Mouse (Mus musculus) ES-E14 (cell line): ENCODE results near the gene Gtf2h2.
"Not testable (repeated sequence)": the region's sequence is repeated elsewhere in the genome, so short reads cannot be mapped to it uniquely, and the experiment has no call there.

Experiments
- CHD2 ChIP-seq: IDR thresholded peaks from 2 replicates; pipeline ENCODE4 v1.6.1; 2014; ENCODE audit warnings: mild to moderate bottlenecking, low read depth, low read length, inconsistent platforms
- HCFC1 ChIP-seq: IDR thresholded peaks from 2 replicates; pipeline ENCODE4 v1.6.1; 2012; ENCODE audit warnings: low read length, inconsistent platforms, borderline replicate concordance; ENCODE audit not compliant: insufficient read depth
- MAFK ChIP-seq: IDR thresholded peaks from 2 replicates; pipeline ENCODE4 v1.6.1; 2014; ENCODE audit warnings: mild to moderate bottlenecking, low read depth, low read length, inconsistent platforms; ENCODE audit not compliant: insufficient read depth
- ZC3H11A ChIP-seq: IDR thresholded peaks from 2 replicates; pipeline ENCODE4 v1.6.1; 2012; ENCODE audit warnings: low read depth, mild to moderate bottlenecking, inconsistent platforms, low read length, borderline replicate concordance
- ZNF384 ChIP-seq: IDR thresholded peaks from 2 replicates; pipeline ENCODE4 v1.6.1; 2012; ENCODE audit warnings: low read depth, low read length, inconsistent platforms

DNA sequence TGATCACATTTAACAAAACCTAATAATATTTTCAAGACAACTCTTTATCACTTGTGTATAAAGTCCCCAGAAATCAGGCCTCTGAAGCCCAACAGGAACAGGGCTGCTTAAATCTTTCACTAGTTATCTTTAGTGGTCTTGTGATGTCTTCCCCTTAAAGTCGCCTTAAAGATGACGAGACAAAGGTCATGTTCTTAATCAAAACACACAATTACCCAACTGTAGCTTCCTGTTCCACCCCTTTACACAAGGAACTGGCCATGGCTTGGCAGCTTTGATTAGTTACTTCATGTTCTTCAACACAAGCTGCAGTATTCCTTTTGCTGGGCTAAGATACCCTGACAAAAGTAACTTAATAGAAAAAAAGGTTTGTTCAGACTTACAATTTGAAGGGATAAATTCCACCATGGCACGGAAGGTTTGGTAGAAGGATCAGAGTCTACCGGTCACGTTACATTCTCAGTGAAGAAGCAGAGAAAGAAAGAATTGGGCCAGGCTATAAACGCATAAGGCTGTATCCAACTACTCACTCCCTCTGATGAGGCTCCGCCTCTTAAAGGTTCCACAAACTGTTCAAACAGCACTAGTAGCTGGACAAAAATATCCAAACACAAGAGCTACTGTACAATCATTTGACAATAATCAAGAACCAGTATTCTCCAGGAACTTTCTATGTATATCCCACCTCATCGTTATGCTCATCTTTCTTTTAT is 39.8 kb downstream of the Gtf2h2 start, which contains the start of gene Naip1:
- TF ChIP-seq ZC3H11A, CHD2, MAFK, ZNF384, HCFC1: not testable (repeated sequence)
